Mouse (Mus musculus) limb, embryonic 13.5 days (tissue): ENCODE results near the gene Col12a1. TPM values are rescaled to one million over a fixed set of nuclear protein-coding genes. Genes with fewer than 3 reads are reported as not detected.
A peak's percentile ranks its signal among the peaks of the same experiment; 100 is the strongest.

ENCODE experiments used
- ATAC-seq: fragments of 200-750 bp; cut with Nextera tagmentation; 2 replicates; pipeline ENCODE4 v1.8.0; 2017; ENCODE audit warnings: low read depth, moderate number of reproducible peaks, moderate TSS enrichment; ENCODE audit not compliant: low FRiP score
- H3K27ac ChIP-seq: fragments of 300-500 bp; sonication (generic); 2 replicates; pipeline ENCODE4 v1.5.1; 2015; ENCODE audit warnings: inconsistent platforms, mild to moderate bottlenecking, moderate library complexity
- H3K27me3 ChIP-seq: fragments of 300-500 bp; sonication (generic); 2 replicates; pipeline ENCODE4 v1.6.1; 2015; ENCODE audit warnings: mild to moderate bottlenecking, inconsistent platforms
- H3K36me3 ChIP-seq: fragments of 300-500 bp; sonication (generic); 2 replicates; pipeline ENCODE4 v1.6.1; 2015; ENCODE audit warnings: inconsistent platforms, mild to moderate bottlenecking, moderate library complexity
- H3K4me1 ChIP-seq: fragments of 300-500 bp; sonication (generic); 2 replicates; pipeline ENCODE4 v1.6.1; 2015; ENCODE audit warnings: inconsistent platforms
- H3K4me2 ChIP-seq: fragments of 300-500 bp; sonication (generic); replicated peaks from 2 replicates; pipeline ENCODE4 v1.6.1; 2015; ENCODE audit warnings: inconsistent platforms, mild to moderate bottlenecking, moderate library complexity
- H3K4me3 ChIP-seq: fragments of 300-500 bp; sonication (generic); 2 replicates; pipeline ENCODE4 v1.5.1; 2015; ENCODE audit warnings: moderate library complexity, mild to moderate bottlenecking, inconsistent platforms
- H3K9ac ChIP-seq: fragments of 300-500 bp; sonication (generic); 2 replicates; pipeline ENCODE4 v1.6.1; 2015; ENCODE audit warnings: mild to moderate bottlenecking, inconsistent platforms
- H3K9me3 ChIP-seq: fragments of 300-500 bp; sonication (generic); 2 replicates; pipeline ENCODE4 v1.6.1; 2016; ENCODE audit warnings: inconsistent platforms
- WGBS: fragments of 180-500 bp; shearing (Covaris S2); methylation state at CpG from one replicate; pipeline ENCODE4 v1.1.7; 2015; 5-methylcytosine and 5-hydroxymethylcytosine counted together
- polyA plus RNA-seq: library from polyadenylated mRNA; unstranded; fragments of >200 nt; fragmentation: Nextera tagmentation; extraction: Ambion mirVana; gene quantifications from 2 replicates; pipeline ENCODE4 v1.2.1, GENCODE M21; 2015

The Col12a1 gene
- polyA plus RNA-seq, 1 experiment from 2014 or later: 99.8 TPM

GRCm38 (mm10) chr9:79617336-79617735 is 101.3 kb downstream of the Col12a1 start:
- no peaks in the 10 kb centered on the region for H3K4me1 ChIP-seq
- no peaks in the 10 kb centered on the region for H3K27me3 ChIP-seq
- H3K9ac ChIP-seq: no peak overlapping the region
- H3K4me2 ChIP-seq: no peak overlapping the region
- WGBS: 13% methylated on average over 3 of the region's 3 CpGs
- H3K36me3 ChIP-seq: peaks cover 66% of the 10 kb centered on the region
- no peak overlapping the region for H3K27ac ChIP-seq
- H3K4me3 ChIP-seq: no peak overlapping the region
- ATAC-seq: 0 out of 2 replicates have a peak, but pooled peaks have one; percentile 51
- H3K9me3 ChIP-seq: no peaks in the 10 kb centered on the region

DNA sequence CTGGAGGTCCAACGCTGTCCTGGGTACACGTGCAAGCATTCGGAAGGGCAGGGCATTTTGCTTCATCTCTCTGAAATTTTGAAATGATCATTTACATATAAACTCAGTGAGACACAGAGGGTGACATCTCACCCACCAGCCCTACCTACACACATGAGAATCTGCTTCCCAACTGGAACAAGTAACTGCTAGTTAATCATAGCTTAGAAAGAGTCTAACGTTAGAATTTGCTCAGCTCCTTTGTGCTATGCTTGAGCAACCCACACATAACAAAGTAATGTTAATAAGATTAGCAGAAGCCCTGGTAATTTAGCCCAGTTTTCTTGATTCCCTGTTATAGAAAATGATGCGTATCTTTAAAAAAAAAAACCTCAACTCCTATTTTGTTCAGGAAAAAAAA is 102.6 kb downstream of the Col12a1 start:
- Histone ChIP-seq H3K27me3 (no peaks in the 10 kb centered on the region), H3K27ac (no peak overlapping the region), H3K9ac (no peak overlapping the region), H3K9me3 (no peaks in the 10 kb centered on the region), H3K4me1 (no peaks in the 10 kb centered on the region), H3K4me2 (no peak overlapping the region), H3K36me3 (peaks cover 69% of the 10 kb centered on the region), H3K4me3 (no peak overlapping the region)
- WGBS: 86% methylated on average over 5 of the region's 5 CpGs
- no peak for ATAC-seq

DNA sequence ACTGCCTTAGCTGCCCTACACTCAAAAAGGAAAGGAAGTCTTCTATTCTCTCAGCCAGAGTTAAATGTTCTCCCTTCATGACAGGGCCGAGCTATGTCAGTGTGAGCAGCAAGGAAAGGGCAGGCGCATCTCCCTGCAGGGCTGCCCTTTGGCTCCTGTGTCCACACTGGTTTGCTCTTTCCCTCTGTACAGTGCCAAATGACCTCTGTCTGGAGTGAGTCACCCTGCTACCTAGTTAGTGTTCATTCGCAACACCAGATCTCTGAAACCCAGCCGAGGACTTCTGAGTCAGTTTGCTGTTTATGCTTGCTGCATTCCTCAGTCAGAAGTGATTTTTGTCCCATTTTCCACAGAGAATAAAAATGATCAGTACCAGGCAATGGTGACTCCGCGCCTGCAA is 108.3 kb downstream of the Col12a1 start:
- Histone ChIP-seq H3K9ac (no peak overlapping the region), H3K27ac (no peak overlapping the region), H3K4me2 (no peak overlapping the region), H3K4me1 (peaks cover 2% of the 10 kb centered on the region; the same call in 1 of the 2 replicates), H3K4me3 (no peak overlapping the region), H3K9me3 (no peaks in the 10 kb centered on the region), H3K27me3 (no peaks in the 10 kb centered on the region), H3K36me3 (peaks cover 59% of the 10 kb centered on the region)
- 79% methylated on average over 6 of the region's 6 CpGs for WGBS
- no peak for ATAC-seq

- no peak for ATAC-seq
- no peaks in the 10 kb centered on the region for H3K9me3 ChIP-seq
- peaks cover 59% of the 10 kb centered on the region for H3K36me3 ChIP-seq
- no peak overlapping the region for H3K27ac ChIP-seq
- no peaks in the 10 kb centered on the region for H3K27me3 ChIP-seq
- H3K4me2 ChIP-seq: no peak overlapping the region
- H3K9ac ChIP-seq: no peak overlapping the region
- H3K4me3 ChIP-seq: no peak overlapping the region
- WGBS: 73% methylated on average over 4 of the region's 4 CpGs
- peaks cover 2% of the 10 kb centered on the region; the same call in 1 of the 2 replicates for H3K4me1 ChIP-seq
Observed at GRCm38 (mm10) chr9:79609661-79610060, 109.0 kb downstream of the Col12a1 start.

GRCm38 (mm10) chr9:79608795-79609194 is 109.8 kb downstream of the Col12a1 start:
- Histone ChIP-seq H3K4me3 (no peak overlapping the region), H3K27ac (no peak overlapping the region), H3K9me3 (no peaks in the 10 kb centered on the region), H3K9ac (no peak overlapping the region), H3K4me1 (peaks cover 7% of the 10 kb centered on the region; the same call in 1 of the 2 replicates), H3K4me2 (no peak overlapping the region), H3K27me3 (no peaks in the 10 kb centered on the region), H3K36me3 (peaks cover 61% of the 10 kb centered on the region)
- WGBS: 64% methylated on average over 1 of the region's 1 CpGs
- ATAC-seq: no peak

DNA sequence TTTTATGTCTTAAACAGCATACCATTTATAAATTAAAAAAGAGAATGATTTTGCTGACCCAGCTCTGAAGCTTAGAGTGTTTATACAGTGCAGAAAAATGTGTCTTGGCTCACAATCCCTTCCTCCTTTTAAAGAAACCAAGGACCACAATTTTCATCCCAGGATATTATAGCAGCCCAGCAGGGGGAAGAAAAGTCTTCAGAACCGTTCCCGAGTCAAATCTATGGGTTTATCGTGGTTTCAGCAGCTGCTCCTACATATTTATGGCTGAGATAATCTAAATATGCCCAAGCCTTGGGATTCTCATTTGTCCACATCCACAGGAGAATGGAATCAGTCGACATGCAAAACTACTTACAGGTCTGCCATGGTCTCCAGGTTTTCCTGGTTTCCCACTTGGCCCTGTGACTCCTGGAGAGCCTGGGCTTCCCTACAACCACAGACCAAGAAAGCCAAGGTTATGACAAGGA is 110.5 kb downstream of the Col12a1 start:
- ATAC-seq: peak; percentile 76; the same call in 1 of the 2 replicates
- H3K4me1 ChIP-seq: peaks cover 7% of the 10 kb centered on the region; the same call in 1 of the 2 replicates
- 44% methylated on average over 4 of the region's 4 CpGs for WGBS
- no peak overlapping the region for H3K4me3 ChIP-seq
- peak overlapping the region; percentile 24; the same call in 1 of the 2 replicates for H3K27ac ChIP-seq
- H3K9ac ChIP-seq: no peak overlapping the region
- peaks cover 57% of the 10 kb centered on the region for H3K36me3 ChIP-seq
- H3K9me3 ChIP-seq: no peaks in the 10 kb centered on the region
- H3K4me2 ChIP-seq: no peak overlapping the region
- H3K27me3 ChIP-seq: no peaks in the 10 kb centered on the region

DNA sequence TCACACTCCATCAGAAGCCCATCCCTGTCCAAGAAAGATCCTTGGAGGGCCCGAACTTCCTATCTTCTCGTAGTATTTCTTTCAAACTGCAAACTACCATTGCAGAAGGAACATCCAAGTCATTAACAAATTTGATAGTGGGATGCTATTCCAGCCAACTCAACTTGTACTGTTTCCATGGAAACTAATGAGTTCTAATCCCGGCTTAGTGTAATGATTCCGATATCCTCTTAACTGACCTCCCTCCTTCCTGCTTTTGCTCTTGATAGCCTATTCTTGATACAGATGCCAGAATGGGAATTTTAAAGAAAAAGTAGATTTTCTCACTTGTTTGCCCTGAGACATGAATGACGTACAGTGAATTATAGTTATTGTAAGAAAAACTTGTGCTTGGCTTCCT is 112.5 kb downstream of the Col12a1 start:
- no peak for ATAC-seq
- H3K4me1 ChIP-seq: peaks cover 7% of the 10 kb centered on the region; the same call in 1 of the 2 replicates
- H3K4me3 ChIP-seq: no peak overlapping the region
- no peak overlapping the region for H3K4me2 ChIP-seq
- H3K27me3 ChIP-seq: no peaks in the 10 kb centered on the region
- H3K9ac ChIP-seq: no peak overlapping the region
- 70% methylated on average over 5 of the region's 5 CpGs for WGBS
- peaks cover 46% of the 10 kb centered on the region for H3K36me3 ChIP-seq
- no peaks in the 10 kb centered on the region for H3K9me3 ChIP-seq
- H3K27ac ChIP-seq: no peak overlapping the region

- peaks cover 44% of the 10 kb centered on the region for H3K36me3 ChIP-seq
- ATAC-seq: no peak
- no peaks in the 10 kb centered on the region for H3K27me3 ChIP-seq
- H3K4me3 ChIP-seq: no peak overlapping the region
- H3K4me2 ChIP-seq: no peak overlapping the region
- H3K9me3 ChIP-seq: no peaks in the 10 kb centered on the region
- no peak overlapping the region for H3K9ac ChIP-seq
- H3K4me1 ChIP-seq: peaks cover 7% of the 10 kb centered on the region; the same call in 1 of the 2 replicates
- H3K27ac ChIP-seq: no peak overlapping the region
- 49% methylated on average over 5 of the region's 5 CpGs for WGBS
Observed at GRCm38 (mm10) chr9:79605722-79606121, 112.9 kb downstream of the Col12a1 start.

GRCm38 (mm10) chr9:79604546-79604945 is 114.1 kb downstream of the Col12a1 start:
- peaks cover 54% of the 10 kb centered on the region for H3K36me3 ChIP-seq

DNA sequence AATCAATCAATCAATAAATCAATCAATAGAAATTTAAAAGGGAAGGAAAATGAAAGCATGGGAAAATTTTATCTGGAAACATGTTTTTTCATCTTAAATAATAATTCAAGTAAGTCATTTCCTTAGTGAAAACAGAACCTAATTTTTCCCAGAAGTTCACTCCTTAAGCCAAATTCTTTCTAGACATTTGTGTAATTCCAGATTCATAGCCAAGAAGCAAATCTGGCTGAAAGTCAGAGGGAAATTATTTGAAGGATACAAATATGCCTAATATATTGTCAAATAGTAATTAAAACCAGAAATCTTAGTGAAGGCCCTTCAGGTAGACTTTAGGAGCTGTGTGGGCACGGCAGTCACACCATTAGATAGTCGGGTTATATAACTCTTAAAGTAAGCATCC is 115.2 kb downstream of the Col12a1 start:
- no peak overlapping the region for H3K4me3 ChIP-seq
- WGBS: 70% methylated on average over 2 of the region's 2 CpGs
- no peak overlapping the region for H3K4me2 ChIP-seq
- no peaks in the 10 kb centered on the region for H3K9me3 ChIP-seq
- H3K27ac ChIP-seq: no peak overlapping the region
- ATAC-seq: no peak
- peaks cover 57% of the 10 kb centered on the region for H3K36me3 ChIP-seq
- no peak overlapping the region for H3K9ac ChIP-seq
- H3K4me1 ChIP-seq: peaks cover 21% of the 10 kb centered on the region
- H3K27me3 ChIP-seq: no peaks in the 10 kb centered on the region

More at GRCm38 (mm10) chr9:79604546-79604945, 114.1 kb downstream of the Col12a1 start:
- H3K4me3 ChIP-seq: no peak overlapping the region
- H3K27me3 ChIP-seq: no peaks in the 10 kb centered on the region
- no peaks in the 10 kb centered on the region for H3K9me3 ChIP-seq
- no peak overlapping the region for H3K27ac ChIP-seq
- 75% methylated on average over 3 of the region's 3 CpGs for WGBS
- H3K4me2 ChIP-seq: no peak overlapping the region
- no peak for ATAC-seq
- peaks cover 16% of the 10 kb centered on the region for H3K4me1 ChIP-seq
- H3K9ac ChIP-seq: no peak overlapping the region

GRCm38 (mm10) chr9:79600237-79600570 is 118.4 kb downstream of the Col12a1 start:
- Histone ChIP-seq H3K27me3 (no peaks in the 10 kb centered on the region), H3K9ac (no peak overlapping the region), H3K4me3 (no peak overlapping the region), H3K4me1 (peaks cover 18% of the 10 kb centered on the region), H3K9me3 (no peaks in the 10 kb centered on the region), H3K36me3 (peaks cover 59% of the 10 kb centered on the region), H3K27ac (no peak overlapping the region), H3K4me2 (no peak overlapping the region)
- WGBS: 84% methylated on average over 3 of the region's 3 CpGs
- no peak for ATAC-seq

DNA sequence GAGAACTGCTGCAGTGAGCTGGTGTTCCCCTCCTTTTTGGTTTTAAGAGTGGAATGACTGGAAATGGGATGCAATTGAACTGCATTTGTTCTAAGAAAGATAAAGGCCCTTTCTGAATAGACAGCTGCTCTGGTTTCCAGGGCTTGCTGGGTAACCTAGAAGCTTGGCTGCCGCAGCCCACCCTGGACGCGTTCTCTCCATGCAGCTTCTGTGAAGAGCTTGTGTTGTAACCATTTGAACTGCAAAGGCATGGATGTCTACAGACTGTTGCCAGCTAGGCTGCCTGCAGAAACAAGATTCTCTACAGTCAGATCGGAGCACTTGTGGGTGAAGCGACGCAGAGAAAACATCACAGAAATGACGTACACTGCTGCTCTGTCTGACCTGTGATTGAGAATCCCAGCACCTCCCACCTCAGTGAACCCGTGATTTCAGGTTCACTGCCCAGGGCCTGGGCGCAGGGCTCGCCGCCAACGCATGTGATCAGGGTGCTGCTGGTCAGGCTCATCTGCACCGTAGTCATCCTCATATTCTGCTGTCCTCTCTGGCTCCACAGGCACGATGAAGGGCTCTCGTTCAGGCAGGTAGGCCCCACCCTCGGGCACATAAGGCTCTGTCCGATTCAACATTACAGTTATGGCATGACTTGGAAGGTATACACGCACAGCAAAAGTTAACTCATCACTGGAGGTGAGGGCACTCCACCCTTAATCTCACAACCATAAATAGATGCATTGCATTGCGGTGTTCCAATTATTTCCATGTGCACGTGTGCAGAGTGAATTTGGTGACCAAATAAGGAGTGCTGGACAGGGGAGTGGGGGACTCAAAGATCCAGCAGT is 119.0 kb downstream of the Col12a1 start:
- Histone ChIP-seq H3K4me2 (no peak overlapping the region), H3K9ac (no peak overlapping the region), H3K4me3 (no peak overlapping the region), H3K27ac (peak overlapping the region; percentile 58; the same call in 1 of the 2 replicates), H3K27me3 (no peaks in the 10 kb centered on the region), H3K4me1 (peaks cover 18% of the 10 kb centered on the region), H3K36me3 (peaks cover 55% of the 10 kb centered on the region), H3K9me3 (no peaks in the 10 kb centered on the region)
- 85% methylated on average over 20 of the region's 20 CpGs for WGBS
- ATAC-seq: no peak
